Mouse (Mus musculus): ENCODE results near the gene Gbf1. TPM values are rescaled to one million over a fixed set of nuclear protein-coding genes. Genes with fewer than 3 reads are reported as not detected.
A peak's percentile ranks its signal among the peaks of the same experiment; 100 is the strongest.

Gbf1 gene
- total and polyA plus RNA-seq, 3 experiments: 8.6 to 26.1 (median 18.7) TPM

DNA sequence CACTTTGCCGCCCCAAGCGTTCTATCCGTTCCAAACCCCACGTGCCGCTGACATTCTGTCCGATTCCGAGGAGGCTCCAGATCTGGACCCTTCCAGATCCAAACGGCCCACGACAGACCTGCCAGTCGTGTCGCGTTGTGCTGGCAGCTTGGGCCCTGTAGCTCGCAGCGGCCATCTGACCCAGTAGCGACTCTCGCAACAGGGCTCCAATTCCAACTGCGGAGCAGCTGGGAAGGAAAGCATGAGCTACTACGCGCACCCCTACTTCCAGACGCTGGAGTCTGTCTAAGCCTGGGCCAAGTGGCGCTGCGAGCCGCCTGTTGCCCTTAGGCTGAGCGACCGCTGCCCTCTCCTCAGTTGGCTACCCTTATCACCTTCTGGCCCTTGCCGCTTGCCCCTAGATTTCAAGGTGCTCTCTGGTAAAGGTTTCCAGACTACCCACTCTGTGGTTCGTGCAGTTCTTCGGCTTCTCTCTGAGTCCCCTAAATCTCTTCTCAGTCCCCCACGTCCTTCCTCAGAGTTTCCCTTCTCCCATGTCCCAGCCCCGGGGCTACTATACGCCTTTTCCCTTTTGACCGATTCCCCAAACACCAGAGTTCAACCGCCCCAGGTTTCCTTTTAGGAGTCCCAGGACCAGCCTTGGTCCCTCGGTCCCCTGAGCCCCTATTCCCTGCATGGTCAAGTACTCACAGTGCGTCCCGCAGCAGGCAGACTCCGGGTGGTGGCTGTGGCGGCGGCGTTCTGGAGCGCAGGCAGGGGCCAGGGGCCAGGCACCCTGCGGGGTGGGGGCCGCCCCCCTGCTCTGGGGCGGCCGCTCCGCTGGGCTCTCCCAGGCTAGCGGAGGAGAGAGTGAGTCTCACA is 4.6 kb upstream of the Gbf1 start, which contains the start of gene Pitx3:
Gene Pitx3 (minus strand): TSS at position 816 of the 861 bp plus-strand sequence.
- Histone ChIP-seq H3K79me2 (replicated peaks; ENCODE audit: control insufficient read depth, extremely low read depth, insufficient read depth, poor library complexity, severe bottlenecking) (0 out of 2 replicates have a peak, but pooled peaks cover 2% of the 10 kb centered on the region), H3K27me3 (replicated peaks) (peaks cover 80% of the 10 kb centered on the region), H3K36me3 (replicated peaks in 1 of 2; ENCODE audit: control insufficient read depth in 1 of 2, insufficient read depth in 1 of 2, low read length in 1 of 2) (no peaks in the 10 kb centered on the region), H3K4me1 (ENCODE audit: control insufficient read depth in 1 of 2, insufficient read depth in 2 of 2) (peaks cover 2 to 14% of the 10 kb centered on the region in 2 experiments; a peak in 2 of 4 replicates), H3K9me3 (replicated peaks; ENCODE audit: low read length) (peaks cover 3% of the 10 kb centered on the region), H3K4me3 (replicated peaks in 1 of 3; ENCODE audit: low read depth in 2 of 3, low read length in 2 of 3, poor library complexity in 1 of 3) (peak within 1 kb of the TSS in 2 of 3 experiments; percentile 22 to 47), H3K27ac (ENCODE audit: insufficient read depth, low read depth) (no peak within 1 kb of the TSS), H3K9ac (ENCODE audit: insufficient read depth, low read depth) (no peak within 1 kb of the TSS), H3K4me2 (ENCODE audit: insufficient read depth, low read depth, poor library complexity, severe bottlenecking) (peak within 1 kb of the TSS; percentile 87)
- in situ Hi-C loops (cut with MboI; ENCODE audit: low pct_ligation_motif_present, low pct_unique_long_range_greater_than_20kb, low sequenced_read_pairs) (no loop called here), dilution Hi-C loops (cut with MboI; ENCODE audit: extremely low pct_ligation_motif_present, extremely low pct_unique_long_range_greater_than_20kb, low sequenced_read_pairs) (no loop called here)
- TF ChIP-seq KAT2A (IDR thresholded peaks at IDR 0.05; ENCODE audit: insufficient replicate concordance, low read length): no peak
- no peak for TF ChIP-seq MEF2A (IDR thresholded peaks at IDR 0.05; ENCODE audit: borderline replicate concordance, low read depth, low read length)
- TF ChIP-seq POLR2AphosphoS2 (IDR thresholded peaks at IDR 0.05; ENCODE audit: low read depth, low read length): no peak
- TF ChIP-seq SIN3A (IDR thresholded peaks at IDR 0.05; ENCODE audit: low read length): no peak
- TF ChIP-seq PAX5 (IDR thresholded peaks at IDR 0.05; ENCODE audit: low read length): no peak
- TF ChIP-seq ZC3H11A (IDR thresholded peaks at IDR 0.05; ENCODE audit: low read depth, low read length): no peak
- no peak for TF ChIP-seq NELFE (IDR thresholded peaks at IDR 0.05; ENCODE audit: low read depth, low read length)
- no peak for TF ChIP-seq RAD21 (IDR thresholded peaks at IDR 0.05; ENCODE audit: low read depth, low read length)
- TF ChIP-seq TBP (conservative IDR thresholded peaks at IDR 0.05; ENCODE audit: low read depth, low read length): no peak
- no peak for TF ChIP-seq ZNF384 (IDR thresholded peaks at IDR 0.05; ENCODE audit: low read depth, low read length)
- no peak for TF ChIP-seq POLR2A (IDR thresholded peaks at IDR 0.05; ENCODE audit: low read depth, low read length)
- TF ChIP-seq IRF4 (IDR thresholded peaks at IDR 0.05; ENCODE audit: low read depth, low read length): no peak
- TF ChIP-seq MAX (IDR thresholded peaks at IDR 0.05; ENCODE audit: low read length): no peak
- no peak for TF ChIP-seq CTCF (conservative IDR thresholded peaks at IDR 0.05 in 1 of 2, IDR thresholded peaks at IDR 0.05 in 1 of 2; ENCODE audit: low read depth in 2 of 2, low read length in 2 of 2)
- DNase-seq (ENCODE audit: extremely low read depth): no peak

DNA sequence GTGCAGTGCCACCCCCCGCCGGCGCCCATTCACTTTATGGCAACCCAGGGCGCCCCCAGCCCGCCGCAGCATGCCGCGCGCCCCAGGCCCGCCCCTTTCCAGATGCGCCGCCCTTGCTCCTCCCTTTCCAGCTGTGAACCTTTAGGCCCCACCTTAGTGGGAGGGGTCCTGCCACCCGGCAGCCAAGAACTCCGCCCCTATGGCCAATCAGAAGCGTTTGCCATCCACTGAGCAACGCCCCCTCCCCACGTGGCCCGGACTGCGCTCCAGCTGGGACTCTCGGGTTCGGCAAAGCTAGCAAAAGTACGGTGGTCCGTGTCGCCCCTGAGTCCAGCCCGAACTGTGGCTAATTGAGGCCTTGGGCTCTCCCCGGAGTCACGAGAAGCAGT is 3.9 kb upstream of the Gbf1 start:
- Histone ChIP-seq H3K4me1 (ENCODE audit: control insufficient read depth in 1 of 2, insufficient read depth in 2 of 2) (peaks cover 2 to 17% of the 10 kb centered on the region in 2 experiments; a peak in 3 of 4 replicates), H3K4me3 (replicated peaks in 1 of 3; ENCODE audit: low read depth in 2 of 3, low read length in 2 of 3, poor library complexity in 1 of 3) (peak overlapping the region in 2 of 3 experiments; percentile 22 to 47), H3K79me2 (replicated peaks; ENCODE audit: control insufficient read depth, extremely low read depth, insufficient read depth, poor library complexity, severe bottlenecking) (peaks cover 8% of the 10 kb centered on the region; the same call in 1 of the 2 replicates), H3K9ac (ENCODE audit: insufficient read depth, low read depth) (no peak overlapping the region), H3K4me2 (ENCODE audit: insufficient read depth, low read depth, poor library complexity, severe bottlenecking) (peak overlapping the region; percentile 87), H3K9me3 (replicated peaks; ENCODE audit: low read length) (peaks cover 3% of the 10 kb centered on the region), H3K36me3 (replicated peaks in 1 of 2; ENCODE audit: control insufficient read depth in 1 of 2, insufficient read depth in 1 of 2, low read length in 1 of 2) (no peaks in the 10 kb centered on the region), H3K27ac (ENCODE audit: insufficient read depth, low read depth) (no peak overlapping the region), H3K27me3 (replicated peaks) (peaks cover 74% of the 10 kb centered on the region)
- in situ Hi-C loops (cut with MboI; ENCODE audit: low pct_ligation_motif_present, low pct_unique_long_range_greater_than_20kb, low sequenced_read_pairs): no loop called here
- dilution Hi-C loops (cut with MboI; ENCODE audit: extremely low pct_ligation_motif_present, extremely low pct_unique_long_range_greater_than_20kb, low sequenced_read_pairs): no loop called here
- TF ChIP-seq ZNF384 (IDR thresholded peaks at IDR 0.05; ENCODE audit: low read depth, low read length): no peak
- peak; percentile 88 for TF ChIP-seq MAX (IDR thresholded peaks at IDR 0.05; ENCODE audit: low read length)
- TF ChIP-seq RAD21 (IDR thresholded peaks at IDR 0.05; ENCODE audit: low read depth, low read length): no peak
- peak; percentile 99 for TF ChIP-seq MXI1 (IDR thresholded peaks at IDR 0.05; ENCODE audit: low read depth, low read length)
- TF ChIP-seq GABPA (IDR thresholded peaks at IDR 0.05; ENCODE audit: insufficient replicate concordance, low read depth, low read length): no peak
- peak; percentile 76 for TF ChIP-seq USF1 (IDR thresholded peaks at IDR 0.05; ENCODE audit: low read depth, low read length)
- TF ChIP-seq ZC3H11A (IDR thresholded peaks at IDR 0.05; ENCODE audit: low read depth, low read length): no peak
- peak; percentile 92 for TF ChIP-seq SIN3A (IDR thresholded peaks at IDR 0.05; ENCODE audit: low read length)
- TF ChIP-seq ELF1 (IDR thresholded peaks at IDR 0.05; ENCODE audit: low read depth, low read length): peak; percentile 14; the same call in 1 of the 2 replicates
- 0 out of 2 replicates have a peak, but pooled peaks have one; percentile 47 for TF ChIP-seq MYC (IDR thresholded peaks at IDR 0.05; ENCODE audit: low read depth, low read length)
- TF ChIP-seq USF2 (conservative IDR thresholded peaks at IDR 0.05; ENCODE audit: low read depth, low read length): peak; percentile 17; the same call in 1 of the 2 replicates
- peak; percentile 85 for DNase-seq (ENCODE audit: extremely low read depth)
